In the genomic region with DNA sequence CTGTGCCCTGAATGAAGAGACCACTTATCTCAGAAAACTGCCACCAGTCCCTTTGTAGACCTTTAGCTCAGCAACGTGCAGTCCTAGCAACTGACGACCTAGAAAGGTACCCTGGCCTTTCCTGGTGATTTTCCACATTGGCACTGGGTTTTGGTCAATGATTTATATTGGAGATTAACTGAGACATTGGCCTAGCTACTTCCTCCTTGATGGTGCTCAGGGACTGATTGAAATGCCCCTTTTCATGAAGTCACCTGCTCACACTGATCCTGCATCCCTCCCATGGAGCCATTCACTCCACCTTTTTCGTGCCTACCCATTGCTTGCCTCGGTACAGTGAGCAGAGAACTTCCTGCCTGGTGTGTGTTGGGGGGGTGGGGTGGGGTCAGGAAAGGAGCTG, we compare ENCODE assay signal across 15 mouse cellular contexts.
"Had no signal": no experiment of that assay in that cellular context is flagged by ENCODE, and none has a peak within 500 bp of the region (broad histone marks: within the 10 kb centered on the region; RNA-seq: fewer than 3 reads in every experiment).

No protein-coding gene starts in this region.

- H3K4me3 ChIP-seq: layer of hippocampus, adult 2 months; limb, embryonic 13.5 days; megakaryocyte, embryonic 14.5 days; midbrain, embryonic 12.5 days; myocyte; neural tube, embryonic 15.5 days had no signal

- H3K36me3 ChIP-seq: limb, embryonic 13.5 days; midbrain, embryonic 12.5 days; neural tube, embryonic 15.5 days had no signal

- H3K9ac ChIP-seq: limb, embryonic 13.5 days; lung, embryonic 14.5 days; midbrain, embryonic 12.5 days; neural tube, embryonic 15.5 days had no signal

- H3K4me2 ChIP-seq: limb, embryonic 13.5 days; liver, embryonic 11.5 days; lung, embryonic 14.5 days; midbrain, embryonic 12.5 days; neural tube, embryonic 15.5 days had no signal

- DNase-seq: left cerebral cortex, postnatal 4 days; lung, embryonic 14.5 days; lung, postnatal 10 days; right cerebral cortex, adult 18-20 months; right cerebral cortex, postnatal 25 days; thymus, postnatal 4 days had no signal

- H3K4me1 ChIP-seq: megakaryocyte, embryonic 14.5 days had no signal

- ATAC-seq: hindbrain, postnatal 0 days had no signal

- H3K9me3 ChIP-seq: limb, embryonic 13.5 days; megakaryocyte, embryonic 14.5 days; midbrain, embryonic 12.5 days; neural tube, embryonic 15.5 days had no signal

- H3K27me3 ChIP-seq: limb, embryonic 13.5 days; neural tube, embryonic 15.5 days had no signal

- H3K27ac ChIP-seq: hindbrain, postnatal 0 days; layer of hippocampus, adult 2 months; limb, embryonic 13.5 days; macrophage; midbrain, embryonic 12.5 days; neural tube, embryonic 15.5 days had no signal
